Mouse (Mus musculus) erythroblast, adult 5-6 weeks (primary cell): Measurements from ENCODE around the gene Osgep. TPM values are rescaled to one million over a fixed set of nuclear protein-coding genes. Genes with fewer than 3 reads are reported as not detected.

ENCODE experiments used
- total RNA-seq, 2 experiments: library from RNA; stranded (forward) in 1 of 2; stranded (reverse) in 1 of 2; fragments of 150-400 nt in 1 of 2; fragments of 200-764, 138-1000 nt in 1 of 2; gene quantifications; 2 replicates each; pipeline versions ENCODE4 v1.2.3 to v1.2.4; 2015 to 2017; ENCODE audit warnings: low replicate concordance in 2 of 2

The Osgep gene
- total RNA-seq, 2 experiments from 2014 or later, result 6.5 to 13.0 TPM

Other genes starting within 250 kb of the Osgep start
- gene Olfr747, start 231.7 kb downstream of the Osgep start, total RNA-seq (2015; ENCODE audit: low replicate concordance), result not detected in 2 replicates
- gene Olfr747, start 231.7 kb downstream of the Osgep start, total RNA-seq (2017; ENCODE audit: low replicate concordance), result not detected in 2 replicates
- not detected in 2 replicates for gene Olfr748, start 217.5 kb downstream of the Osgep start, total RNA-seq (2015; ENCODE audit: low replicate concordance)
- gene Olfr748, start 217.5 kb downstream of the Osgep start, total RNA-seq (2017; ENCODE audit: low replicate concordance), result not detected in 2 replicates
- gene Olfr749, start 179.8 kb downstream of the Osgep start, total RNA-seq (2015; ENCODE audit: low replicate concordance), result not detected in 2 replicates
- not detected in 2 replicates for gene Olfr749, start 179.8 kb downstream of the Osgep start, total RNA-seq (2017; ENCODE audit: low replicate concordance)
- gene Ttc5, start 139.4 kb downstream of the Osgep start, total RNA-seq (2015; ENCODE audit: low replicate concordance), result 1.2 and 7.7 TPM in 2 replicates
- 9.8 and 11.8 TPM in 2 replicates for gene Ttc5, start 139.4 kb downstream of the Osgep start, total RNA-seq (2017; ENCODE audit: low replicate concordance)
- gene Ccnb1ip1, start 117.2 kb downstream of the Osgep start, total RNA-seq (2015; ENCODE audit: low replicate concordance), result not detected in 2 replicates
- gene Ccnb1ip1, start 117.2 kb downstream of the Osgep start, total RNA-seq (2017; ENCODE audit: low replicate concordance), result not detected in 2 replicates
- gene Parp2, start 117.1 kb downstream of the Osgep start, total RNA-seq (2015; ENCODE audit: low replicate concordance), result 15.8 and 18.2 TPM in 2 replicates
- gene Parp2, start 117.1 kb downstream of the Osgep start, total RNA-seq (2017; ENCODE audit: low replicate concordance), result 32.1 and 44.7 TPM in 2 replicates
- 9.0 and 13.4 TPM in 2 replicates for gene Tep1, start 54.3 kb downstream of the Osgep start, total RNA-seq (2015; ENCODE audit: low replicate concordance)
- 5.3 and 18.3 TPM in 2 replicates for gene Tep1, start 54.3 kb downstream of the Osgep start, total RNA-seq (2017; ENCODE audit: low replicate concordance)
- gene Klhl33, start 27.4 kb downstream of the Osgep start, total RNA-seq (2015; ENCODE audit: low replicate concordance), result not detected in 2 replicates
- 0.14 TPM in 1 of 2 replicates, not detected in the other for gene Klhl33, start 27.4 kb downstream of the Osgep start, total RNA-seq (2017; ENCODE audit: low replicate concordance)
- gene Apex1, start 75 bp upstream of the Osgep start, total RNA-seq (2015; ENCODE audit: low replicate concordance), result 21.9 and 26.3 TPM in 2 replicates
- 12.3 and 13.4 TPM in 2 replicates for gene Apex1, start 75 bp upstream of the Osgep start, total RNA-seq (2017; ENCODE audit: low replicate concordance)
- gene Pip4p1, start 6.0 kb upstream of the Osgep start, total RNA-seq (2015; ENCODE audit: low replicate concordance), result 19.6 and 22.3 TPM in 2 replicates
- gene Pip4p1, start 6.0 kb upstream of the Osgep start, total RNA-seq (2017; ENCODE audit: low replicate concordance), result 18.0 and 21.5 TPM in 2 replicates
- 357 and 415 TPM in 2 replicates for gene Pnp, start 6.2 kb upstream of the Osgep start, total RNA-seq (2015; ENCODE audit: low replicate concordance)
- 529 and 542 TPM in 2 replicates for gene Pnp, start 6.2 kb upstream of the Osgep start, total RNA-seq (2017; ENCODE audit: low replicate concordance)
- not detected in 2 replicates for gene Gm49342, start 19.6 kb upstream of the Osgep start, total RNA-seq (2015; ENCODE audit: low replicate concordance)
- not detected in 2 replicates for gene Gm49342, start 19.6 kb upstream of the Osgep start, total RNA-seq (2017; ENCODE audit: low replicate concordance)
- 161 and 174 TPM in 2 replicates for gene Pnp2, start 31.1 kb upstream of the Osgep start, total RNA-seq (2015; ENCODE audit: low replicate concordance)
- gene Pnp2, start 31.1 kb upstream of the Osgep start, total RNA-seq (2017; ENCODE audit: low replicate concordance), result 56.1 and 122 TPM in 2 replicates
- gene Rnase10, start 82.9 kb upstream of the Osgep start, total RNA-seq (2015; ENCODE audit: low replicate concordance), result 1.3 TPM in 1 of 2 replicates, not detected in the other
- 0.85 TPM in 1 of 2 replicates, not detected in the other for gene Rnase10, start 82.9 kb upstream of the Osgep start, total RNA-seq (2017; ENCODE audit: low replicate concordance)
- not detected in 2 replicates for gene Rnase9, start 117.0 kb upstream of the Osgep start, total RNA-seq (2015; ENCODE audit: low replicate concordance)
- not detected in 2 replicates for gene Rnase9, start 117.0 kb upstream of the Osgep start, total RNA-seq (2017; ENCODE audit: low replicate concordance)
- not detected in 2 replicates for gene Rnase11, start 125.3 kb upstream of the Osgep start, total RNA-seq (2015; ENCODE audit: low replicate concordance)
- not detected in 2 replicates for gene Rnase11, start 125.3 kb upstream of the Osgep start, total RNA-seq (2017; ENCODE audit: low replicate concordance)
- gene Rnase12, start 132.8 kb upstream of the Osgep start, total RNA-seq (2015; ENCODE audit: low replicate concordance), result 5.4 TPM in 1 of 2 replicates, not detected in the other
- 3.1 TPM in 1 of 2 replicates, not detected in the other for gene Rnase12, start 132.8 kb upstream of the Osgep start, total RNA-seq (2017; ENCODE audit: low replicate concordance)
- not detected in 2 replicates for gene Olfr750, start 149.5 kb upstream of the Osgep start, total RNA-seq (2015; ENCODE audit: low replicate concordance)
- not detected in 2 replicates for gene Olfr750, start 149.5 kb upstream of the Osgep start, total RNA-seq (2017; ENCODE audit: low replicate concordance)
- 7.5 and 20.6 TPM in 2 replicates for gene Rnase4, start 166.2 kb upstream of the Osgep start, total RNA-seq (2015; ENCODE audit: low replicate concordance)
- 5.6 and 7.5 TPM in 2 replicates for gene Rnase4, start 166.2 kb upstream of the Osgep start, total RNA-seq (2017; ENCODE audit: low replicate concordance)
- 1.9 TPM in 1 of 2 replicates, not detected in the other for gene Ang, start 166.3 kb upstream of the Osgep start, total RNA-seq (2015; ENCODE audit: low replicate concordance)
- 1.3 TPM in 1 of 2 replicates, not detected in the other for gene Ang, start 166.3 kb upstream of the Osgep start, total RNA-seq (2017; ENCODE audit: low replicate concordance)
- not detected in 2 replicates for gene Eddm3b, start 189.5 kb upstream of the Osgep start, total RNA-seq (2015; ENCODE audit: low replicate concordance)
- not detected in 2 replicates for gene Eddm3b, start 189.5 kb upstream of the Osgep start, total RNA-seq (2017; ENCODE audit: low replicate concordance)
- 8.1 and 47.2 TPM in 2 replicates for gene Rnase6, start 199.0 kb upstream of the Osgep start, total RNA-seq (2015; ENCODE audit: low replicate concordance)
- gene Rnase6, start 199.0 kb upstream of the Osgep start, total RNA-seq (2017; ENCODE audit: low replicate concordance), result 9.5 and 15.7 TPM in 2 replicates
- 2.1 TPM in 1 of 2 replicates, not detected in the other for gene Rnase1, start 221.9 kb upstream of the Osgep start, total RNA-seq (2015; ENCODE audit: low replicate concordance)
- gene Rnase1, start 221.9 kb upstream of the Osgep start, total RNA-seq (2017; ENCODE audit: low replicate concordance), result not detected in 2 replicates
- not detected in 2 replicates for gene Rnase2b, start 237.4 kb upstream of the Osgep start, total RNA-seq (2015; ENCODE audit: low replicate concordance)
- gene Rnase2b, start 237.4 kb upstream of the Osgep start, total RNA-seq (2017; ENCODE audit: low replicate concordance), result 1.3 TPM in 1 of 2 replicates, not detected in the other